Mouse (Mus musculus) urinary bladder, postnatal 4 days (tissue): ENCODE data around the gene Cd274.

Source experiments
- DNase-seq, 2 experiments: peaks; one replicate each; pipeline ENCODE4 v3.0.0; 2021 to 2022; ENCODE audit warnings: low spot score in 2 of 2

The Cd274 gene

GRCm38 (mm10) chr19:29364076-29364475 is 3.2 kb upstream of the Cd274 start:
- DNase-seq = no peak

- no peak for DNase-seq
Measured at GRCm38 (mm10) chr19:29365105-29365504, 2.1 kb upstream of the Cd274 start.

- no peak for DNase-seq
Measured at GRCm38 (mm10) chr19:29366226-29366968, 858 bp upstream of the Cd274 start.

GRCm38 (mm10) chr19:29368041-29368440 is 786 bp downstream of the Cd274 start:
- no peak for DNase-seq

GRCm38 (mm10) chr19:29368671-29369309 is 1.5 kb downstream of the Cd274 start:
- DNase-seq = no peak

GRCm38 (mm10) chr19:29370112-29370511 is 2.9 kb downstream of the Cd274 start:
- DNase-seq = no peak

- DNase-seq = no peak
Measured at GRCm38 (mm10) chr19:29370545-29371283, 3.5 kb downstream of the Cd274 start.

GRCm38 (mm10) chr19:29371284-29372081 is 4.2 kb downstream of the Cd274 start:
- no peak for DNase-seq

- no peak for DNase-seq
Measured at GRCm38 (mm10) chr19:29372138-29372537, 4.9 kb downstream of the Cd274 start.

- DNase-seq = no peak
Measured at GRCm38 (mm10) chr19:29372621-29373020, 5.4 kb downstream of the Cd274 start.

- no peak for DNase-seq
Measured at GRCm38 (mm10) chr19:29373438-29373837, 6.2 kb downstream of the Cd274 start.

GRCm38 (mm10) chr19:29374947-29375346 is 7.7 kb downstream of the Cd274 start:
- no peak for DNase-seq

GRCm38 (mm10) chr19:29376382-29376781 is 9.1 kb downstream of the Cd274 start:
- no peak for DNase-seq

GRCm38 (mm10) chr19:29379839-29380603 is 12.8 kb downstream of the Cd274 start:
- DNase-seq = no peak

- DNase-seq = no peak
Measured at GRCm38 (mm10) chr19:29383368-29383767, 16.1 kb downstream of the Cd274 start.

- no peak for DNase-seq
Measured at GRCm38 (mm10) chr19:29384412-29384811, 17.2 kb downstream of the Cd274 start.

- no peak for DNase-seq
Measured at GRCm38 (mm10) chr19:29384994-29385393, 17.7 kb downstream of the Cd274 start.

- DNase-seq = no peak
Measured at GRCm38 (mm10) chr19:29385822-29386221, 18.6 kb downstream of the Cd274 start.

GRCm38 (mm10) chr19:29388818-29389217 is 21.6 kb downstream of the Cd274 start:
- no peak for DNase-seq

GRCm38 (mm10) chr19:29390483-29390882 is 23.2 kb downstream of the Cd274 start:
- DNase-seq = no peak

- DNase-seq = no peak
Measured at GRCm38 (mm10) chr19:29391279-29391678, 24.0 kb downstream of the Cd274 start.
